Mouse (Mus musculus): Measurements from ENCODE around the gene Pdpn. TPM values are rescaled to one million over a fixed set of nuclear protein-coding genes. Genes with fewer than 3 reads are reported as not detected.

The Pdpn gene
- total RNA-seq, 2 experiments from 2014 or later, result 7.8 to 8.3 TPM

DNA sequence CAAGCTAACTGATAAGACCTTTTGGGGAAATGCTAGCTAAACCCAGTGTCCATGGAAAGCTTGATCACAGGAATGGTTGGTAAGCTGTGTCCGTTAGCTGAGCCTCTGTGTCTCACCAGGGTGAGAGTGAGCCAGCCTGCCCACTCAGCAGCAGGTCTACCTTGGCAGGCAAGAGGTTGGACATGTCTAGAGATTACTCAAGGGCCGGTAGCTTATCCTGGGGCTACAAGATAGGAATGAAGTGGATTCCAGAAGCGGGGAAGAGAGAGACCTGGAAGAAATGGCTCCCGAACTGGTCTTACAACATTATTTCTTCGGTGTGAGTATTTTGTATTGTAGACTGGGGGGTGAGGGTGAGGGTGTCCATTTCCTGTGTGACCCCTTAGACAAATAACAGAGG, 1.7 kb upstream of the Pdpn start:
- no peak for DNase-seq (ENCODE audit: low spot score)
- intact Hi-C loops (cut with DNase I), result no loop called here

DNA sequence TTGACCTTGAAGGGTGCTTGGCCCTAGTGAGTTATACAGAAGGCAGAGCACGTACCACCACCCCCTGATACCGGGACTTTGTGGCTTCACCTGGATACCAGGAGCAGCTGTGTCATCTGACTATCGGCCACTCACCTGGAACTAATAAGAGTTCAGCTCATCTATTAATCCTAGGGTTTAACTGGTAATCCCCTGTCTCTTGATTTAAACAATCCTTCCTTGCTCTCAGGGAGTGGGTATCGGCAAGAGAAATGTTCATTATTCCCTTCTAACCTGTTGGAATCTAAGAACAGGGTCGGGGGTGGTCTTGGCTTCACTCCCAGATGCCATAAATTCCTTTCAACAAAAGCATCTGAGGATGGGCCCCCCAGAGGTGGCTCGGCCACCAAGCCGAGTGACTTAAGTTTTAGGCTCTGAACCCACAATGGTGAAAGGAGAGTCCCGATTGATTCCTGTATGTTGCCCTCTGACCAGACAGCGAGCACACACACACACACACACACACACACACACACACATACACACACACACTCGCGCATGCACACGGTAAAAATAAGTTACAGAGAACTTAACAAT, 837 bp upstream of the Pdpn start:
- intact Hi-C loops (cut with DNase I), result no loop called here
- DNase-seq (ENCODE audit: low spot score), result no peak

DNA sequence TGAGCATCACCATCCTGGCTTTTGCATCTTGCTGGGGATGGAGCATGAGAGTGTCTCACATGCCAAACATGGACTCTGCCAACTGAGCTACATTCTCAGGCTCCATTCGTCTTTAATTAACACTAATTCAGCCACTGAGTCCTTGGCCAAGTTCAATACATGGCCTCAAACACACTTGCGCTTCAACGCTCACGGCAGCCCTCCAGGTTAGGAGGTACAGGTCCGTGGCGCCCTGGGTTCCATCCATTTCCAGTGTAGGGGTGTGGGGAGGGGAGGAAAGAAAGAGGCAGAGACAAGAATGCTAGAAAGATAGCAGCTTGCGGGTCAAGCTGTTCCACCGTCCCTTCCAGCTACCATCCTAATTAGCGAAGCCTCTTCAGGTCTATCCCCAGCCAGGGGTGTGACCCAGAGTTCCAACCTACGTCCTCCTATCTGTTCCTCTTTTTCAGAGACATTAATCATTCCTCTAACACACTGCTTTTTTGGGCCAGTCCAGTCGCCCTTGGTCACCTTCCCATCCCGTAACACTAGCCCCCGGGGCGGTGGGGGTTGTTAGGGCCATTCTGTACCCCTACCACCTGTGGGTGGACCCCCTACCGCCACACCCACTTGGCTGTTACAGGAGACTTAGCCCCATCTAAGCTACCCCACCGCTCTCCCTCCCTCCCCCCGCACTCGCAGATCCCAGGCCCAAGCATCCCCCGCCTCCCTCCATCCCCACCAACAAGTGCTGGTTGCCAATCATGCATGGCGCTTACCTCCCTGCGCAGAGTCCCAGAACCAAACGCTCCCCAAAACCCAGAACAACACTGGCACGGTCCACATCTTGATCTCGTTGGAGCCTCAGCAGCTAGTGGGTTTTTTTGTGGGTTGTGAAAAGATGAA, 691 bp downstream of the Pdpn start:
- intact Hi-C loops (cut with DNase I), result no loop called here
- DNase-seq (ENCODE audit: low spot score), result no peak

DNA sequence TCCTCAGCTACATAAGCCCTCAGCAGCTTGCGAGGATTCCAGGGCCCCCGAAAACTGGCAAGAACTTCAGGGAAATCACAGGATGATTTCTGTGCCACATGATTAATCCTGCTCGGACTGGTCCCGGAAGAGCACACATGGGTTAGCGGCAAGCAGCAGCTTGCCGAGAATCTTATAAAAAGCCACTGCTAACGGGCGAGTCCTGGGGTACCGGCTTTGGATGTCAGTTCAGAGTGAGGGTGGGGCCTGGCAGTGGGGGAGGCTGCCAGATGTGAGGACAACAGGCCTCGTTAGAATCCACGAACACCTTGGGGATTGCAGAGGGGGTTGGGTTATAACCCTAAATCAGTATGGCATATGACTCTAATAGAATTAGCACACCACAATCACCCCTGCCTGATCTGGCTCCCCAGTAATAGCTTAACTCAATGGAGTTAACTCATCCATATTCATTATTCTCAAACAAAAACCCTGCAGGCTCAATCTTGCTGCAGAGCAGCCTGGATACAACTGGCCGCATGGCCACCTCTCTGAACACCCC, 2.3 kb downstream of the Pdpn start:
- intact Hi-C loops (cut with DNase I), result no loop called here
- DNase-seq (ENCODE audit: low spot score), result no peak

DNA sequence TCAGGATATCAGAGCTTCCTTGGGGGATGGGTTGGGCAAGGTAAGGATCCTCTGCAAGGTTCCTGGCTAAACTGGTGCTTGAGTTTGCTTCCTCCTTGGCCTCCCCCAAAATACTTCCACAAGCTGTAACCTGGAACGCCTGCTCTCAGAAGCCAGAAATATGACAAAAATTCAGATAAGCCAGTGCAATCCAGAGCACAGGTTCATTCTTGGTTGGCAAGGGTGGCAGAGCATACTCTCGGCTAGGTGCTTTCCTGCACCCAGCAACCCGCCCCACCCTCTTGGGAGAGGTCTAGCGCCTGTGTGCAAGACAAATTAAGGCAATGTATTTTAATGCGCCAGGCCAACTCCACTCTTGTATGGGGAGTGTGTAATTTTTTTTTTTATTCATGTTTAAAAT, 3.2 kb downstream of the Pdpn start:
- intact Hi-C loops (cut with DNase I), result no loop called here
- no peak for DNase-seq (ENCODE audit: low spot score)

DNA sequence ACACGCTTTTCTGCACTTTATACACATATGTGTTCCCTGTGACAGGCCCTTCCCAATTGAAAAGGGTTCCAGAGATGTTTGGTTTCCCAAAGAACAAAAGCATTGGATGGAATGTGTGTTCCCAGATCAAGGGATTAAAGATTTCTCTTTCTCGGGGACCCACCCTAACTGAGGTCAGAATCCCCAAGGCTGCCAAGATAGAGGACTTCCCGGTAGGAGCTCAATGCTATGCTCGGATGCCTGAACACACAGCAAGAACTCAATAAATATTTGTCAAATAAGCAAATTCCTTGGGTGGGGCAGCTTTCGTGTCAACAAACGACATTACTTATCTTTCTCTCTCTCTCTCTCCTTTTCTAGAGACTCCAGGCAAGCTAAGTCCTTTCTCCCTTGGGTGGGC, 5.0 kb downstream of the Pdpn start:
- no peak for DNase-seq (ENCODE audit: low spot score)
- intact Hi-C loops (cut with DNase I), result no loop called here

- intact Hi-C loops (cut with DNase I), result no loop called here
- no peak for DNase-seq (ENCODE audit: low spot score)
Measured at GRCm38 (mm10) chr4:143288880-143289279, 10.5 kb downstream of the Pdpn start.

DNA sequence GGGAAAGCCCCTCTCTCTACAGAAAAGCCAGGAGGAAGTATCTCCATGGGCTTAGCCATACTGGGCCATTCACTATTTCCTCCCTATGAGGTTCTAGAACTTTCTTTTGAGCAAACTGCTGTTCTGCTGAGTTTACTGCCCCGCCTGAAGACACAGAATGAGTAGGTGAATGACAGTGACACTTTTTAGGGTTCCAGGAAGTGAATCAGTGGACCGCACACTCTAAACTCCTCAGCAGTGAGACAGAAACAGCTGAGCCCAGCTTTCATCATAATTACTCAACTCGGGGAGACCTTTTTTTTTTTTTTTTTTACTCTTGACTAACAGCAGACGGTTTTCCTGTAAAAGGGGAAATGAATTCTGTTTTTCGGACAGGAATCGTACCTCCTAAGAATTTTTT, 10.9 kb downstream of the Pdpn start:
- DNase-seq (ENCODE audit: low spot score), result no peak
- intact Hi-C loops (cut with DNase I), result no loop called here

DNA sequence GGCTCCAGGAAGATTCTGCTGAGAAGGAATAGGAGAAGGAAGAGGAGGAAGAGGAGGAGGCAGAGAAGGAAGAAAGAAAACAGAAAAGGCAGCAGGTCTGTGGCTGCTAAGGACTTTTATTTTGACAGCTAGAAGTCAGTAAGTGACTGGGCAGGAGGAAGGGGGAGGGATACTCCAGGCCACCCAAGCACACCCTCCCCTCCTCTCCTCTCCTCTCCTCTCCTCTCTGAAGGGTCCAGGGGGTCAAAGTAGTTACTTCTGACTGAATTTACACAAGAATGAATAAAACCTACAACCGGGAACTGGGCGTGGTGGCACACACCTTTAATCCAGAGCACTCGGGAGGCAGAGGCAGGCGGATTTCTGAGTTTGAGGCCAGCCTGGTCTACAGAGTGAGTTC, 12.3 kb downstream of the Pdpn start:
- DNase-seq (ENCODE audit: low spot score), result no peak
- intact Hi-C loops (cut with DNase I), result no loop called here

- DNase-seq (ENCODE audit: low spot score), result no peak
- intact Hi-C loops (cut with DNase I), result no loop called here
Measured at GRCm38 (mm10) chr4:143280166-143280565, 19.2 kb downstream of the Pdpn start.

DNA sequence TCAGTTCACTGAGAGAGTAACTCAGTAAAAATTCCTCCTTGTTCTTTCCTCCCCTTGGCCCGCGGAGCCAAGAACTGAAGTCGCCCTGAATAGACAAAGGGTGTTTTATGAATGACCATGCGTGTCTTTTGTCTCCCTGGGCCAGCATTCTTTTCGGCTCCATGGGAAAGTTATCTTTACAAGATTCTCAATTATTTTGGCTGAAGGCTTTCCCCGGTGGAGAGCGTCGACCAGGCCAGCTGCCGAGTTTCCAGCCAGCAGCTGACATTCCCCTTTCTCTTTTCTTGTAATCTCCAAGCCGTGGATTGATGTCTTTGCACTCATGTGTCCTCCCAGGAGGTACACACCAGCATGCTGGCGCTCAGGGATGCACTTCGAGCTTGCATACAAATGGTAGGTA, 19.7 kb downstream of the Pdpn start:
- no peak for DNase-seq (ENCODE audit: low spot score)

DNA sequence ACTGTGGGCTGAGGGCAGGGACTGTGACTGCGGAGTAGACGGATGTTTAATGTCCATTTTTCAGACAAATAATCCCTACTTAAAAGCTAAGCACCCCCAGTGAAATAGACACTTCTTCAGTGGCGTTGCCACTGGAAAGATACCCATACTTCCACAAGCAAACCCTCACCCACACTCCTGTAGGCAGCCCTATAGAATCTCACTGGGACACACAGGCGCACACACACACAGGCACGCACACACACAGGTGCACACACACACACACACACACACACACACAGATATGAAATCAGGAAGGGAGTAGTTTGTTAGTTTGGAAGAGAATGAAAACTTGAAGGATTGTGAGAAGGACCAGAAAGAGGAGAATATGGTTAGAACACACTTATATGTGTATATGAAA, 20.3 kb downstream of the Pdpn start:
- DNase-seq (ENCODE audit: low spot score), result no peak
- intact Hi-C loops (cut with DNase I), result no loop called here

More for the DNA sequence above, 19.7 kb downstream of the Pdpn start:
- intact Hi-C loops (cut with DNase I), result no loop called here

GRCm38 (mm10) chr4:143278429-143278871, 20.9 kb downstream of the Pdpn start:
- intact Hi-C loops (cut with DNase I), result no loop called here
- DNase-seq (ENCODE audit: low spot score), result peak; percentile 66

GRCm38 (mm10) chr4:143277319-143277718, 22.0 kb downstream of the Pdpn start:
- intact Hi-C loops (cut with DNase I), result no loop called here
- DNase-seq (ENCODE audit: low spot score), result no peak

- DNase-seq (ENCODE audit: low spot score), result no peak
- intact Hi-C loops (cut with DNase I), result no loop called here
Measured at GRCm38 (mm10) chr4:143271571-143271970, 27.8 kb downstream of the Pdpn start.

- no peak for DNase-seq (ENCODE audit: low spot score)
- intact Hi-C loops (cut with DNase I), result no loop called here
Measured at GRCm38 (mm10) chr4:143270903-143271302, 28.5 kb downstream of the Pdpn start.

- intact Hi-C loops (cut with DNase I), result no loop called here
- no peak for DNase-seq (ENCODE audit: low spot score)
Measured at GRCm38 (mm10) chr4:143262696-143263095, 36.7 kb downstream of the Pdpn start.

- DNase-seq (ENCODE audit: low spot score), result no peak
Measured at GRCm38 (mm10) chr4:143259718-143260349, 39.5 kb downstream of the Pdpn start.

GRCm38 (mm10) chr4:143258517-143258916, 40.8 kb downstream of the Pdpn start:
- intact Hi-C loops (cut with DNase I), result loop anchor here (5.0 kb wide), 1 partner anchor 124 kb away; no protein-coding TSS in a partner anchor
- DNase-seq (ENCODE audit: low spot score), result no peak

More at GRCm38 (mm10) chr4:143259718-143260349, 39.5 kb downstream of the Pdpn start:
- intact Hi-C loops (cut with DNase I), result loop anchor here (5.0 kb wide), 1 partner anchor 122 kb away; no protein-coding TSS in a partner anchor

DNA sequence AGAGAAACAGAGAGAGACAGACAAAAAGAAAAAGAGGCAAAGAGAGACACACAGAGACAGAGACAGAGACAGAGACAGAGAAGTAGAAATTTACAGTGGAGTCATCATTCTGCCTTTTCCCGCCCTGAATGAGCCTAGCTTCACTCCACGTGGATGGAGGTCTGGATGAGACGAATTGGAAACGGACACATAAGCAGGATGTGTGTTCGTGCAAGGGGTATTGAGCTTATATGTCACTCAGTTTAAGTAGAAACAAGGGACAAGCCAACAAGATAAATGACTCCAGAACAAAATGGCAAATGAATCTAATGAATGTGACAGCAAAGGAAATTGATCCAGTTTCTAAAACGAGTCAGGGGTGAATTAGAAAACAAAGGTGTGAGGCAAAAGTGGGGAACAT, 41.4 kb downstream of the Pdpn start:
- no peak for DNase-seq (ENCODE audit: low spot score)
- intact Hi-C loops (cut with DNase I), result loop anchor here (5.0 kb wide), 1 partner anchor 124 kb away; no protein-coding TSS in a partner anchor

All from heart, postnatal 25 days (tissue).